ENCODE assay signal across 10 mouse cellular contexts in genomic region chr1:56991613-56992012, GRCm38 (mm10). TPM values are rescaled to one million over a fixed set of nuclear protein-coding genes. Genes with fewer than 3 reads are reported as not detected.
DNase-seq lines count a peak whose midpoint lies in the region; TF ChIP-seq lines count a peak whose summit lies in the region.
"Had no signal": no experiment of that assay in that cellular context is flagged by ENCODE, and none has a peak within 500 bp of the region (broad histone marks: within the 10 kb centered on the region; RNA-seq: fewer than 3 reads in every experiment).

No protein-coding gene starts in this region.

- peak; percentile 51 for TF ChIP-seq CTCF in kidney, adult 2 months (conservative IDR thresholded peaks at IDR 0.05; ENCODE audit: insufficient read depth, insufficient read length, low read depth, low read length)

- no peak for TF ChIP-seq POLR2A in kidney, adult 2 months (IDR thresholded peaks at IDR 0.05; ENCODE audit: low read depth, low read length)

- peak; percentile 39 for DNase-seq in adrenal gland, adult 2 months
- DNase-seq in adrenal gland, postnatal 4 days (ENCODE audit: low spot score in 2 of 2): no peak
- DNase-seq in kidney, adult 2 months: peak; percentile 56
- DNase-seq in kidney, adult 9 months: no peak
- peak; percentile 19 for DNase-seq in thymus, postnatal 4 days
- no peak for DNase-seq in thymus, adult 18-20 months
- peak; percentile 39 for DNase-seq in splenic B cell, adult 2 months (ENCODE audit: low read depth, low spot score)
- no peak for DNase-seq in neural tube, embryonic 10.5 days (ENCODE audit: extremely low spot score, low spot score)
- DNase-seq: adrenal gland, postnatal 10 days had no signal

- no peak overlapping the region for H3K4me3 ChIP-seq in kidney, adult 2 months (ENCODE audit: insufficient read depth, low read depth, low read length)
- H3K4me3 ChIP-seq: hindbrain, embryonic 13.5 days had no signal

- no peaks in the 10 kb centered on the region for H3K4me1 ChIP-seq in kidney, adult 2 months (ENCODE audit: control insufficient read depth, insufficient read depth, low read length)
- H3K4me1 ChIP-seq: hindbrain, embryonic 13.5 days had no signal

- no peaks in the 10 kb centered on the region for H3K36me3 ChIP-seq in kidney, adult 2 months (ENCODE audit: control insufficient read depth, insufficient read depth, low read length)
- no peaks in the 10 kb centered on the region for H3K36me3 ChIP-seq in splenic B cell, adult 2 months (ENCODE audit: control insufficient read depth, insufficient read depth, low read length, poor library complexity, severe bottlenecking)
- H3K36me3 ChIP-seq: hindbrain, embryonic 13.5 days had no signal

- 60% methylated on average over 4 of the region's 4 CpGs for WGBS in kidney, adult 2 months

- H3K27ac ChIP-seq in kidney, adult 2 months (ENCODE audit: insufficient read depth, low read depth, low read length): no peak overlapping the region
- H3K27ac ChIP-seq: hindbrain, embryonic 13.5 days had no signal

- no peaks in the 10 kb centered on the region for H3K27me3 ChIP-seq in kidney, adult 2 months (replicated peaks; ENCODE audit: control insufficient read depth, insufficient read depth, low read length)
- no peaks in the 10 kb centered on the region for H3K27me3 ChIP-seq in splenic B cell, adult 2 months (ENCODE audit: control insufficient read depth, insufficient read depth, low read length, poor library complexity, severe bottlenecking)

RNA-seq across cellular contexts. Expression of gene Satb2, which starts 13.2 kb away (rescaled TPM):
- 1 to 10 TPM; 2.1 to 2.3 TPM for total RNA-seq in adrenal gland, adult 2 months (2021)
- 0.52 and 1.1 TPM in 2 replicates for polyA plus RNA-seq in adrenal gland, adult 2 months (2012; rRNA removed)
- total RNA-seq in adrenal gland, postnatal 4 days (2021): 1 to 10 TPM; 2.6 to 3.2 TPM
- polyA plus RNA-seq in kidney, adult 2 months (2012; rRNA removed): 4.7 and 5.4 TPM in 2 replicates

Comparison
In these comparisons a context has a peak if more than half of its experiments do, and no peak if none do; other contexts are left out.
1. DNase-seq: peak in adrenal gland, adult 2 months (single experiment), kidney, adult 2 months (single experiment), thymus, postnatal 4 days (single experiment) and splenic B cell, adult 2 months (single experiment); none in adrenal gland, postnatal 4 days (0 of 2), kidney, adult 9 months (single experiment), thymus, adult 18-20 months (0 of 2) and neural tube, embryonic 10.5 days (single experiment).